Mouse (Mus musculus): ENCODE data around the gene Aqp6. TPM values are rescaled to one million over a fixed set of nuclear protein-coding genes. Genes with fewer than 3 reads are reported as not detected.
A peak's percentile ranks its signal among the peaks of the same experiment; 100 is the strongest.

Aqp6 gene
- polyA plus RNA-seq, 1 experiment from 2014 or later = not detected

- Histone ChIP-seq H3K4me2 (ENCODE audit: low read depth, severe bottlenecking) (peak overlapping the region; percentile 37), H3K27me3 (ENCODE audit: control insufficient read depth, insufficient read depth, low read length) (peaks cover 73% of the 10 kb centered on the region), H3K36me3 (ENCODE audit: control insufficient read depth, insufficient read depth, low read length) (no peaks in the 10 kb centered on the region), H3K27ac (replicated peaks; ENCODE audit: low read depth, low read length) (no peak overlapping the region), H3K4me1 (ENCODE audit: control insufficient read depth, insufficient read depth, low read length) (peaks cover 10% of the 10 kb centered on the region), H3K4me3 (ENCODE audit: low read depth, low read length) (peak overlapping the region; percentile 22), H3K9ac (ENCODE audit: low read length) (no peak overlapping the region), H3K9me3 (ENCODE audit: control insufficient read depth, low read length) (no peaks in the 10 kb centered on the region)
- 1% methylated on average over 43 of the region's 54 CpGs for WGBS
- ATAC-seq (ENCODE audit: insufficient number of reproducible peaks, low FRiP score, low TSS enrichment, low read depth) (no peak), DNase-seq (ENCODE audit: low spot score) (peak; percentile 67)
Measured at GRCm38 (mm10) chr15:99583463-99584344, 17.5 kb upstream of the Aqp6 start.

GRCm38 (mm10) chr15:99584407-99585202 lies 16.6 kb upstream of the Aqp6 start:
- Histone ChIP-seq H3K27me3 (ENCODE audit: control insufficient read depth, insufficient read depth, low read length) (peaks cover 82% of the 10 kb centered on the region), H3K27ac (replicated peaks; ENCODE audit: low read depth, low read length) (no peak overlapping the region), H3K9ac (ENCODE audit: low read length) (no peak overlapping the region), H3K36me3 (ENCODE audit: control insufficient read depth, insufficient read depth, low read length) (no peaks in the 10 kb centered on the region), H3K4me2 (ENCODE audit: low read depth, severe bottlenecking) (peak overlapping the region; percentile 37), H3K9me3 (ENCODE audit: control insufficient read depth, low read length) (no peaks in the 10 kb centered on the region), H3K4me1 (ENCODE audit: control insufficient read depth, insufficient read depth, low read length) (peaks cover 12% of the 10 kb centered on the region), H3K4me3 (ENCODE audit: low read depth, low read length) (no peak overlapping the region)
- 1% methylated on average over 24 of the region's 24 CpGs for WGBS
- DNase-seq (ENCODE audit: low spot score) = peak; percentile 58
- 0 out of 2 replicates have a peak, but pooled peaks have one; percentile 44 for ATAC-seq (ENCODE audit: insufficient number of reproducible peaks, low FRiP score, low TSS enrichment, low read depth)

GRCm38 (mm10) chr15:99585741-99586140 lies 15.5 kb upstream of the Aqp6 start:
- Histone ChIP-seq H3K4me3 (ENCODE audit: low read depth, low read length) (no peak overlapping the region), H3K27ac (replicated peaks; ENCODE audit: low read depth, low read length) (no peak overlapping the region), H3K27me3 (ENCODE audit: control insufficient read depth, insufficient read depth, low read length) (peaks cover 90% of the 10 kb centered on the region), H3K9me3 (ENCODE audit: control insufficient read depth, low read length) (no peaks in the 10 kb centered on the region), H3K4me1 (ENCODE audit: control insufficient read depth, insufficient read depth, low read length) (peaks cover 14% of the 10 kb centered on the region), H3K36me3 (ENCODE audit: control insufficient read depth, insufficient read depth, low read length) (no peaks in the 10 kb centered on the region), H3K4me2 (ENCODE audit: low read depth, severe bottlenecking) (no peak overlapping the region), H3K9ac (ENCODE audit: low read length) (no peak overlapping the region)
- ATAC-seq (ENCODE audit: insufficient number of reproducible peaks, low FRiP score, low TSS enrichment, low read depth) (no peak), DNase-seq (ENCODE audit: low spot score) (no peak)
- 57% methylated on average over 6 of the region's 6 CpGs for WGBS

GRCm38 (mm10) chr15:99586525-99586924 lies 14.7 kb upstream of the Aqp6 start:
- H3K4me1 ChIP-seq (ENCODE audit: control insufficient read depth, insufficient read depth, low read length) = peaks cover 17% of the 10 kb centered on the region
- no peak overlapping the region for H3K4me3 ChIP-seq (ENCODE audit: low read depth, low read length)
- peaks cover 95% of the 10 kb centered on the region for H3K27me3 ChIP-seq (ENCODE audit: control insufficient read depth, insufficient read depth, low read length)
- no peaks in the 10 kb centered on the region for H3K9me3 ChIP-seq (ENCODE audit: control insufficient read depth, low read length)
- no peaks in the 10 kb centered on the region for H3K36me3 ChIP-seq (ENCODE audit: control insufficient read depth, insufficient read depth, low read length)
- ATAC-seq (ENCODE audit: insufficient number of reproducible peaks, low FRiP score, low TSS enrichment, low read depth) (no peak), DNase-seq (ENCODE audit: low spot score) (no peak)
- no peak overlapping the region for H3K27ac ChIP-seq (replicated peaks; ENCODE audit: low read depth, low read length)
- no peak overlapping the region for H3K9ac ChIP-seq (ENCODE audit: low read length)
- 88% methylated on average over 3 of the region's 3 CpGs for WGBS
- no peak overlapping the region for H3K4me2 ChIP-seq (ENCODE audit: low read depth, severe bottlenecking)

- Histone ChIP-seq H3K9me3 (ENCODE audit: control insufficient read depth, low read length) (no peaks in the 10 kb centered on the region), H3K27ac (replicated peaks; ENCODE audit: low read depth, low read length) (no peak overlapping the region), H3K36me3 (ENCODE audit: control insufficient read depth, insufficient read depth, low read length) (no peaks in the 10 kb centered on the region), H3K4me3 (ENCODE audit: low read depth, low read length) (no peak overlapping the region), H3K4me1 (ENCODE audit: control insufficient read depth, insufficient read depth, low read length) (peaks cover 12% of the 10 kb centered on the region; the same call in 1 of the 2 replicates), H3K4me2 (ENCODE audit: low read depth, severe bottlenecking) (no peak overlapping the region), H3K27me3 (ENCODE audit: control insufficient read depth, insufficient read depth, low read length) (peaks cover 97% of the 10 kb centered on the region), H3K9ac (ENCODE audit: low read length) (no peak overlapping the region)
- DNase-seq (ENCODE audit: low spot score) (no peak), ATAC-seq (ENCODE audit: insufficient number of reproducible peaks, low FRiP score, low TSS enrichment, low read depth) (no peak)
- 9% methylated on average over 9 of the region's 9 CpGs for WGBS
Measured at GRCm38 (mm10) chr15:99589237-99589636, 12.0 kb upstream of the Aqp6 start.

- no peak overlapping the region for H3K27ac ChIP-seq (replicated peaks; ENCODE audit: low read depth, low read length)
- peaks cover 97% of the 10 kb centered on the region for H3K27me3 ChIP-seq (ENCODE audit: control insufficient read depth, insufficient read depth, low read length)
- H3K9me3 ChIP-seq (ENCODE audit: control insufficient read depth, low read length) = no peaks in the 10 kb centered on the region
- no peak overlapping the region for H3K4me3 ChIP-seq (ENCODE audit: low read depth, low read length)
- H3K9ac ChIP-seq (ENCODE audit: low read length) = no peak overlapping the region
- ATAC-seq (ENCODE audit: insufficient number of reproducible peaks, low FRiP score, low TSS enrichment, low read depth) (no peak), DNase-seq (ENCODE audit: low spot score) (no peak)
- H3K4me2 ChIP-seq (ENCODE audit: low read depth, severe bottlenecking) = no peak overlapping the region
- no peaks in the 10 kb centered on the region for H3K36me3 ChIP-seq (ENCODE audit: control insufficient read depth, insufficient read depth, low read length)
- H3K4me1 ChIP-seq (ENCODE audit: control insufficient read depth, insufficient read depth, low read length) = peaks cover 7% of the 10 kb centered on the region; the same call in 1 of the 2 replicates
- 22% methylated on average over 7 of the region's 7 CpGs for WGBS
Measured at GRCm38 (mm10) chr15:99589704-99590103, 11.5 kb upstream of the Aqp6 start.

GRCm38 (mm10) chr15:99590429-99591084 lies 10.6 kb upstream of the Aqp6 start, which contains the start of gene Aqp5:
Aqp5 (plus strand) TSS chr15:99590782.
- Histone ChIP-seq H3K36me3 (ENCODE audit: control insufficient read depth, insufficient read depth, low read length) (no peaks in the 10 kb centered on the region), H3K9ac (ENCODE audit: low read length) (no peak within 1 kb of the TSS), H3K27ac (replicated peaks; ENCODE audit: low read depth, low read length) (no peak within 1 kb of the TSS), H3K4me3 (ENCODE audit: low read depth, low read length) (peak within 1 kb of the TSS; percentile 32), H3K4me2 (ENCODE audit: low read depth, severe bottlenecking) (peak within 1 kb of the TSS; percentile 55), H3K4me1 (ENCODE audit: control insufficient read depth, insufficient read depth, low read length) (0 out of 2 replicates have a peak, but pooled peaks cover 7% of the 10 kb centered on the region), H3K9me3 (ENCODE audit: control insufficient read depth, low read length) (no peaks in the 10 kb centered on the region), H3K27me3 (ENCODE audit: control insufficient read depth, insufficient read depth, low read length) (peaks cover 93% of the 10 kb centered on the region)
- ATAC-seq (ENCODE audit: insufficient number of reproducible peaks, low FRiP score, low TSS enrichment, low read depth) (no peak), DNase-seq (ENCODE audit: low spot score) (peak; percentile 49)
- 1% methylated on average over 58 of the region's 83 CpGs for WGBS

- H3K4me3 ChIP-seq (ENCODE audit: low read depth, low read length) = no peak overlapping the region
- 85% methylated on average over 8 of the region's 8 CpGs for WGBS
- H3K27ac ChIP-seq (replicated peaks; ENCODE audit: low read depth, low read length) = no peak overlapping the region
- no peak for ATAC-seq (ENCODE audit: insufficient number of reproducible peaks, low FRiP score, low TSS enrichment, low read depth)
- DNase-seq (ENCODE audit: low spot score) = no peak
- H3K27me3 ChIP-seq (ENCODE audit: control insufficient read depth, insufficient read depth, low read length) = peaks cover 76% of the 10 kb centered on the region
- 0 out of 2 replicates have a peak, but pooled peaks cover 7% of the 10 kb centered on the region for H3K4me1 ChIP-seq (ENCODE audit: control insufficient read depth, insufficient read depth, low read length)
- H3K9ac ChIP-seq (ENCODE audit: low read length) = no peak overlapping the region
- H3K4me2 ChIP-seq (ENCODE audit: low read depth, severe bottlenecking) = no peak overlapping the region
- H3K9me3 ChIP-seq (ENCODE audit: control insufficient read depth, low read length) = no peaks in the 10 kb centered on the region; the same call in 1 of the 2 replicates
- H3K36me3 ChIP-seq (ENCODE audit: control insufficient read depth, insufficient read depth, low read length) = no peaks in the 10 kb centered on the region
Measured at GRCm38 (mm10) chr15:99592177-99592576, 9.0 kb upstream of the Aqp6 start.

Data from limb, embryonic 11.5 days (tissue).